Mouse (Mus musculus): ENCODE results near the gene Fth1. TPM values are rescaled to one million over a fixed set of nuclear protein-coding genes. Genes with fewer than 3 reads are reported as not detected.

Fth1 gene
- polyA plus RNA-seq, 1 experiment from 2014 or later, result 1,470 TPM

Other genes starting within 250 kb of the Fth1 start
- gene Scgb2a2, start 133.0 kb upstream of the Fth1 start, polyA plus RNA-seq (2015; fragmentation: Nextera tagmentation; extraction: Ambion mirVana), result not detected in 2 replicates
- gene Incenp, start 81.0 kb upstream of the Fth1 start, polyA plus RNA-seq (2015; fragmentation: Nextera tagmentation; extraction: Ambion mirVana), result 102 and 108 TPM in 2 replicates
- gene Best1, start 21.0 kb downstream of the Fth1 start, polyA plus RNA-seq (2015; fragmentation: Nextera tagmentation; extraction: Ambion mirVana), result 2.0 and 2.1 TPM in 2 replicates
- gene Rab3il1, start 21.1 kb downstream of the Fth1 start, polyA plus RNA-seq (2015; fragmentation: Nextera tagmentation; extraction: Ambion mirVana), result 40.6 and 45.2 TPM in 2 replicates
- 10.0 and 10.8 TPM in 2 replicates for gene Fads3, start 61.0 kb downstream of the Fth1 start, polyA plus RNA-seq (2015; fragmentation: Nextera tagmentation; extraction: Ambion mirVana)
- 92.0 and 93.2 TPM in 2 replicates for gene Fads2, start 121.1 kb downstream of the Fth1 start, polyA plus RNA-seq (2015; fragmentation: Nextera tagmentation; extraction: Ambion mirVana)
- 115 and 119 TPM in 2 replicates for gene Fads1, start 202.3 kb downstream of the Fth1 start, polyA plus RNA-seq (2015; fragmentation: Nextera tagmentation; extraction: Ambion mirVana)
- gene Tmem258, start 223.4 kb downstream of the Fth1 start, polyA plus RNA-seq (2015; fragmentation: Nextera tagmentation; extraction: Ambion mirVana), result 475 and 492 TPM in 2 replicates
- 78.4 and 82.0 TPM in 2 replicates for gene Fen1, start 223.6 kb downstream of the Fth1 start, polyA plus RNA-seq (2015; fragmentation: Nextera tagmentation; extraction: Ambion mirVana)

All from limb, embryonic 13.5 days (tissue).